Mouse (Mus musculus): ENCODE results near the gene Acod1.
A peak's percentile ranks its signal among the peaks of the same experiment; 100 is the strongest.

Gene Acod1

DNA sequence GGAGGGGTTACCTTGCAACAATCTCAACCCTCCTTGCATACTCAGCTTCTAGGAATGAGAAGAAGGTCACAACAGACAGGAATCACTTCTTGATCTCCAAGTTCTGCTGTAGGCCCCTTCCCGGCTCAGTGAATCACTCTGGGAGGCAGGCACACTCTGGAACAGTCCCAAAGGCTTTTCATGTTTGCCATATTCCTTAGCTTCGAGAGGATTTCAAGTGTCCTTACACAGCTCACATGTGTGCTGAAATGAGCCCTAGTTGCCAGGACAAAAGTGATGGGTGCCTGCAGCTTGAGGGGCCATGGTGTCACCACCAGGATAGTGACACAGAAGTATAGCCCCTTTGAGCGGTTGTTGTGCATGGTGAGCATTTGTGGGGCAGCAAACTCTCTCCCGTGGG lies 26.0 kb downstream of the Acod1 start:
- no peak for DNase-seq (ENCODE audit: low spot score in 2 of 2)

DNA sequence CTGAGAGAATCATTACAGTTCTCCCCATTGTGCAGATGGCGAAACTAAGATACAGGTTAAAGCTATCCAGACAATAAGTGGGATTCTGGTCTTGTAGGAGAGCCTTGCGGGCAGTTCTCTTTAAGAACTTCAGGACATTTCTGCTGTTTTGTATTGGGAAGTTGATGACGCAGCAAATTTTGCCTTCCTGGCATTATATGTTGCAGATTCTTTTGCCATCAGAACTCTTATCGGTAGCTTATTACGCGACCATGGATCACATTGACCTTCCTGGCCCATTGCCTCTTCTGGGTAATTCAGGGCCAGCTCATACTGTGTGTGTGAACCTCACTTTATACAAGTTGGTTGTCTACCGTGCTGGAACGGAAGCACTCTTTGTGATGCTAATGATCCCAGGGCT lies 27.0 kb downstream of the Acod1 start:
- DNase-seq (ENCODE audit: low spot score in 2 of 2) = no peak

DNA sequence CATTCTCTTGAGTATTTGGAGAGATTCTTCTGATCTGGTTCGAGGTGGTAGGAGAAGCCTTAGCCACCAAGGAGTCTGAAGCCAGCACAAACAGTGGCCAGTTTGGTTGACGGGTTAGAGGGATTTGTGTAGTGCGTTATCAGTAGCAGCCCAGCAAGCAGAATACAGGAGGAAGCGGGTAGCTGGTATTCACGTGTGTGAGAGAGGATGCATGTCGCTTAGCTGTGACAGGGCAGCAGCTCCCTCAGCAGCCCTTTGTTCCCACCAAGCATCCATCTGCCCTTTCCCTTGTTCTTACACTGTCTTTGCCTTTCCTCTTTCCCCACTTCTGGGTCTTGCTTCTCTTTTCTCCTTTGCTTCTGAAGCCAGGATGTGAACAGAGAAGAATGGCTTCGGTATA lies 28.4 kb downstream of the Acod1 start:
- DNase-seq (ENCODE audit: low spot score in 2 of 2) = no peak

DNA sequence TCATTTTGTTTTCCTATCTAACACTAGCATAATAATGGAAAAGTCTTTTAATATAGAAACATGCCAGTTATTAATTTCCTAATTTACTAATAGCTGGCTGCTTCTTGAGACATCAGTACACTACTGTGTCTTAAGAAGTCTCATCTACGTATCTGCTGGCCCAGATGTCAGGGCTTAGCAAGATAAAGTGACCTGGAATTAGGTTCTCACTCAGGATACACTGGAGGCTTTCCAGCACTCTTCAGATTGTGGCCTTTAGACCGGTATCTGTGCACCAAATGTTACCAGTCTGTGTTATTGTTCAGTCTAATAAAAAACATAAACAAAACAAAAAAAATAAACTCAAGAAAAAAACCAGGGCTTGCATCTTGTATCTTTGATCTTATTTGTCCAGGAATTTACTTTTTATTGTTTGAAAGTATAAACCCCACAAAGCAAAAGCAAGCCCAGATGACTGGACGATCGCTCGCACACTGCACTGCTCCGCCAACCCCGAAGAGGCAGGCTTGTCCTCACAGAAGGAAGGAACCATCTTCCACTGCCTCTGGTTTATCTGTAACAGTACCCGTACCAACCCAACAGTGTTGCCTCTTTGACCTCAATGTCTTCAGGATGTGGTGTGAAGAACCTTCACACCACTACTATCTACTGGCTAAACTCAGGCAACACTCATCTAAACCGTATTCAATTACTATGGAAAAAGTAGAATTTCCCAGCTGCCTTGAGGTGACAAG lies 30.7 kb downstream of the Acod1 start:
- DNase-seq (ENCODE audit: low spot score in 2 of 2) = no peak

DNA sequence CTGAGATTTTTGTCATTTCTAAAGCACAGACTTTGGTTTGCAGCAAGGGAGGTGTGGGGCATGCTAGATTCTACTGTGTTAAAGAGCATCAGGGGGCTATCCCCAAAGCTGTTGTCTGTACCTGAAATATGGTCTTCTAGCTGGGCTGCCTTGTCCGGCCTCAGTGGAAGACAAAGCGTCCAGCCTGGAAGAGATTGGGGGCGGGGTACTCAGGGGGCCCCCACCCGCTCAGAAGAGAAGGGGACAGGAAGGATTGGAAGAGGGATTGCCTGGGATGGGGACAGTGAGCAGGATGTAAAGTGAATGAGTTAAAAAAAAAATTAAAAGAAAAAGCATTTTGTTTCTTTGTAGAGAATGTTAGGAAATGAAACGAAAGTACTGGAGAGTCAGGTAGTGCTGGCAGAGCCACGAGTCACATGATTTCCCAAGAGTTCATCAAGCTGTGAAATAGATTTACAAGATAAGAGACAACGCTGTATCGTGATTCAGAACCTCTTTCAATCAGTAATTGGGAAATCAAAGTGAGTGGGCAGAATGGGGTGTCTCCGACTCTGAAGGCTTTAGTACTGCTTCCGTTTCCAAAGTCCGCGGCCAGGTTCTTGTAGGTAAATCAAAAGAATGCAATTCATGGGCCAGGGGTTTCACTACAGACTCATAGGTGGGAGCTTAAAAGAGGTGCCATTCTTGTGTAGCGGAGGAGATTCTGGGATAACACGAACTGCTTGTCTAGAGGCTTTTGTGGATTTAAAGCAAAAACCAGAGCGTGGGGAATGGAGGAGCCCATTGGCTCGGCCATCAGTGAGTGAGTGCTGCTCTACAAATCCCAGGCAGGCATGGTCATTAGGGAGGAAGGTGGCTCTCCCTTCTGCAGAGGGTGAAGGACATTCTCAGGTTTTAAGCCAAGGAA lies 31.5 kb downstream of the Acod1 start:
- DNase-seq (ENCODE audit: low spot score in 2 of 2) = no peak

DNA sequence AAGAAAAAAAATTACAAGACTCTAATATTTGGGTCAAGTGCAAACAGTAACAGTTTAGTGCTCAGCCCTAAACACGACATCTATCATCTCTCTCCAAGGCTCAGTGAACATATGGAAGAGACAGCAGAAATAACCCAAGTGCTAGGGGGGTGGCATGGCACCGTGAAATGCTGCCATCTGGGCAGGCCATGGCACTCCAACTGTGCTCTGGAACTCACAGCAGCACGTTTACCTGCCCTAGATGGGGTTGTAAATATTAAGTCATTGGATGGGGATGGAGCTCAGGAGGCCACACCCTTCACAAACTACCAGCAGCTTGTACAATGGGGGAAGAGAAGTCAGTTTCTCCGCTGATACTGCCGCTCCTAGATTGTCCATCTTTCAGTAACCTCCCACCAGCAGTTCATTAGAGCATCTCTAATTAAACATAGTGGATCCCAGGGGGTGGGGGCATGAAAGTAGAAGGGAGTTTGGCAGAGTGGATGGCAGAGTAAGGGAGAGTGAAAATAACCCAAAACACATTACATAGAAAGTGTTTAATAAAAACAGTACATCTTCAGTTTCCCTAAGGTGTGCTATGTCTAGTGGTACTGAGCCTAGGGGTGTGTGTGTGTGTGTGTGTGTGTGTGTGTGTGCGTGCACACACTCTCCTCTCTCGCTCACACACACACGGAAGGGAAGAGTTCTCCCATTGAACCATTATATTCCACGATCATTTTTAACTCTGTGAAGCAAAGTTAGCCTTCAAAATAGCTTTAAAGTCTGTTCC lies 32.6 kb downstream of the Acod1 start:
- no peak for DNase-seq (ENCODE audit: low spot score in 2 of 2)

DNA sequence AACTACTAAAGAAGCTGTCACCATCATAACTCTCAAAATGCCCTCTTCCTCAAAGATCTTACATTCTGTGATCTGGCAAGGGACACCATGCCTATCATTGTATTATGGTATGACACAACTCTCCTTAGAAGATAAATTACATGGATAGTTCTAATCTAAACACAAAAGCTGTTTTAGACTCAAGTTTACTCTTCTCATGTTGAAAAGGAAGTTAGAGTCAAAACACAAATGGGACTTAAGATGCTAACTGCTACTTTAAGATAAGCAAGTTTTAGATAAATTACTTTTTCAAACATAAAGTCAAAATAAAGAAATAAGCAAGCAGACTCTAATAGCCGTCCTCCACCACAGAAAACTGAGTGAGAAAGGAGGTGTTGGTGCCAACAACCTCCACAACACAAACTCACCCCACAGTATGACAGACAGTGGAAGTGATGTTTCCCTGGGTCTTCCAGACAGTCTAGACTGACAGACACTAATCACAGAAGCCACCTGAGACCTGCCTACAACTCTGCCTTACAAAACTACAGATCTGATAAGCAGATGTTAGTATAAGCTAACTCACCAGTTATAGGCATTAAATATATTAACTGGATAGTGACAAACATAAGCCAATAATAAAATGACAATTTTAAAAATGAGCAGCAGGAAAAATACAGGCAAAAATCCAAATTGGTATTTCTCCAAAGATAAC lies 39.2 kb downstream of the Acod1 start:
- no peak for DNase-seq (ENCODE audit: low spot score in 2 of 2)

DNA sequence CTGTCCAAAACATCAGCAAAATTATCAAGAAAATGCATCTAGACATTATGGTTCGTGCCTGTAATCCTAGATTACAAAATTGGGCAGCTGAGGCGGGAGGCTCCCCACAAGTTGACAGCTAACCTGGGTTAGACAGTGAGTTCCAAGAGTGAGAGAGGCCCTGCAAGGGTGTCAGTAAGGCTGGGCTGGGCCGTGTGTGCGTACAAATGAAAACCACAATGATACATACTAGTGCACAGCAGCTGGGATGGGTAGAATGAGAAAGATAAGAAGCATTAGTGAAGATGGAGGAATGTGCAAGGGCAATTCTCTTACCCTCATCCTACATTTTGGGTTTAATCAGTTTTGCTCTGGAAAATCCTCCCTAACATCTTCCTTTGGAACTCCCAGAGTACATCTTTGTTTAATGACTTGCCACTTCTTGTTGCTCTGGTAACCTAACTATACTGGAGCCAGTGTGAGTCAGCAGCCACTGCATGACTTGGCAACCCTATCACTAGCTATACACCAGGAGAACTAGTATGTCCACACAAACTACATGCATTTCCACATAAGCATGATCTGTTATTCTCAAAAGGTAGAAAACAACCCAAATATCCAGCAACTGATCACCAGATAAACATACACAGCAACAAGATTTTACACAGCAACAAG lies 40.0 kb downstream of the Acod1 start:
- DNase-seq (ENCODE audit: low spot score in 2 of 2) = no peak

DNA sequence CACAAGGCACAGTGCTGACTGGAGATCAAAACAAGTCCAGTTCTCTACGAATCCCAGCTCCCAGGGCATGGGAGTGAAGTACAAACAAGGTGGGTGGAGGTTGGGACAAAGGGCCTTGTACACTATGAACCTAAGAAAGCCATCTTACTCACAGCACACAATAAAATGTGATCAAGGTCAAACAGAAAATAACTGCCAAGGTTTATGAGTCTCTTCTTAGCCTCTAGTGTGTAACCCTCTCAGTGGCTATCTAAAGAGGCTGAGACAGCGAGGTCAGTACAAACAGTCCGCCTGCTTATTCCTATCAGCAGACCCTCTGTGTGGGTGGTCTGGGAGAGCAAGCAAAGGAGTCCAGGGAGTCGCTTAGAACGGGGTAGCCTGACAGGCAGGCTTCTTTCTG lies 41.1 kb downstream of the Acod1 start:
- DNase-seq (ENCODE audit: low spot score in 2 of 2) = no peak

DNA sequence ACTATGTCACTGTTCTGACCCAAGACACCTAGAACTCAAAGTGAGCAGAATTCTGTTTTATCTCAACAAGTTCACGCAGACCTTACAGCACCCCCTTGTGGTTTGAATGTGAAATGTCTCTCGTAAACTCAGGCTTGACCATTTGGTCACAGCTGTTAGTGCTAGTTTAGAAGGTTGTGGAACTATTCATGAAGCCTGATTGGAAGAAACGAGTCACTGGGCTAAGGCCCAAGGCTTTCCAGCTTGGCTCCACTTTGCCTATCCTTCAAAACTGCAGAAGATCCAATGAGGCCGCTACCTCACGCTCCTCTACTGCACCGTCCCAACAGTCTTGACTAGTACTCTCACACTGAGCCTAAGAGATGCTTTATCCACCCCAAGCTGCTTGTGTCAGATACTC lies 41.8 kb downstream of the Acod1 start:
- no peak for DNase-seq (ENCODE audit: low spot score in 2 of 2)

DNA sequence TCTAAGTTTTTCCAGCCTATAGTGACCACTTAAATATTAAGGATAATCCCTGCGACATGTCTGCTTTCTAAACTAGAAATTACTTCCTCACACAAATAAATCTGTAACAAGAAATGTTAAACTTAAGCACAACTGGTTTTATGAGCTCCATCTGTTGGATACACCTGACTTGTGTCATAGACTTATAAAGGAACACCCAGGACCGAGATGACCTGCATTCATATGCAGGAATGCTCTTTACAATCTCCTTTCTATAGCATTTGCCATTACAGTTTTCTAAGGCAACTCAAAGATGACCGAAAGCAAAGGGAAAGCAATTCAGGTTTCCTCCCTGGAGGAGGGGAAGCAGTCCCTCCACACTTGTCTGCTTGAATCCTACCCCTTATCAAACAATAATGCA lies 46.5 kb downstream of the Acod1 start:
- no peak for DNase-seq (ENCODE audit: low spot score in 2 of 2)

DNA sequence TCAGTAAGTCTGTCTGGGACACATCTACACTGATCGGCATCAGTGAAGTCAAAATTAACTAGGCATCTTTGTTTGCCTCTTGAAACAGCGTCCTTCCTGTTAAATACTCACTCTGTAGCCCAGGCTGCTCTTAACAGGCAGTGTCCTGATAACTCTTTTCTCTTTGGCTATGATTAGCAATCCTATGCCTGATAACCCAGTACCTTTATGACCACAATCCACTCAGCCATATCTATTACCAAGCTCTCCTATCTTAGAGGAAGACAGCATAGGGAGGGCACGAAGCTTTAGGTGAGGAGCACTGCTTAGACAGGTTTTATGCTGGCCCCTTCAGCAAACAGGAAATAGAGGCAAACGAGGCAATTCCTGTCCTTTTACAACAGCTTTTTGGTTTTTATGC lies 46.9 kb downstream of the Acod1 start:
- no peak for DNase-seq (ENCODE audit: low spot score in 2 of 2)

DNA sequence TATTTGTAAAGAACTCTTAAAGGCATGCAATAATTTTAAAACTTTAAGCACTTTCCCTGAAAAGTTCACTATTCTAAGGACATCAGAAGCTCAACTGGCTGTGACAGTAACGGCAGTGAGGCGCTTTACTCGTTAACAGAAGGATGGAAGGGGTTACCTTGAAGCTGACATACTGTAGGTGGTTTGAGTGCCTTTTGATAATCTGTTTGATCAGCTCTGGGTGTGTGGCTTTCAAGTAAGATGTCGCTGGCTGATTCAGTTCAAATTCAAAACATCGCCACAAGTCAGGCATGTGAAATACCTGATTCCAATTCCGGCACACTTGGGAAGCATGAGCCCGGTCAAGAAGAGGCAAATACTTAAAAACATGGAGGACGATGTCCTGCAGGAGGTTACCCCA lies 48.3 kb downstream of the Acod1 start:
- no peak for DNase-seq (ENCODE audit: low spot score in 2 of 2)

DNA sequence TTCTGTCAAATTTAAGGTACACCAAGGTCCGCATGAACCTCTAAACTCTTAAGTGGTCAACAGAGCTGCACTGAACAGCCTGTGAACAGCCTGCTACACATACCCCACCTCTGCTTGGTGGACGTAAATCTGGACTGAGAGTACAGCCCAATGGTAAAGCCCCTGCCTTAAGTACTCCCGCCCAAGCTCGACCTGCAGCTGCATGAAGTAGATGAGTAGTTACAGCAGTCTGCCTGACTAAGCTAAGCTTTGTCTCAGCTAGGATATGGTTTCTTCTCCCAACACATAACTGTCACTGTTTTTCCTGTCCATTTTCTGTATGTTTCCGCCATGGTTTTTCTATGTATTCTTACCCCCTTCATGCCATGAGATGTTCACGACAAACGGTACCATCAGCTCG lies 49.0 kb downstream of the Acod1 start:
- DNase-seq (ENCODE audit: low spot score in 2 of 2) = no peak

DNA sequence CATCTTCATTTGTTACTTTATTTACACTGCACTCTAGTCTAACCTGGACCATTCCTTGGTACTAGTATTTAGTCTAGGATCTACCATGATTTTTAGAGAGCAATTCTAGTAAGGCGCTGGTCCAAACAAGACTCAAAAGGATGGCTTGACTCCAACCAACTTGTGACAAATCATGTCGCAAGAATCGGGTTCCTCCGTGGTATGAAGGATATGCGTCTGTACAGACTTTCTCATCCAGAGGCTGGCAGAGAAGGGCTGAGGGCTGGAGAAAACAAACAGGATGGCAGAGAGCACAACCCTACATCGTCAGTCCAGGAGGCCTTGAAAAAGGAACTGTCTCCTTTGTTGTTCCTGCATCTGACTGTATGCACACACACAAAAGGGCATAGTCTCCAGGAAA lies 49.8 kb downstream of the Acod1 start:
- no peak for DNase-seq (ENCODE audit: low spot score in 2 of 2)

DNA sequence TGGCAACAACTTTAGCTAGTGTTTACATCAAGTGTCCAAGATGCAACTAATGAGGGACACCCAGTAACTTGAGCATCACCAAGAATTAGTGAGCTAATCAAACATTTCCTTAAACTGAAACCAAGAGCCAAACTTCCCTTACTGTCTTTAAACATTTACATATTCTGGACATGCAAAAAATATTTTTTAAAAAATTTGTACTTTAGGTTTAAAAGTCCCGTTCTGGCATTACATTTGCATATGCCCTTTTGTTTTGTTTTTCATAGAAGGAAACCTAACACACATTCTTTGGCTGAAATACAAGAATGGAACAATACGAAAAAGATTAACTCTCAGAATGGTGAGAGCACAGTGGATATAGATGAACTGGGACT lies 51.4 kb downstream of the Acod1 start:
- DNase-seq (ENCODE audit: low spot score in 2 of 2) = no peak

DNA sequence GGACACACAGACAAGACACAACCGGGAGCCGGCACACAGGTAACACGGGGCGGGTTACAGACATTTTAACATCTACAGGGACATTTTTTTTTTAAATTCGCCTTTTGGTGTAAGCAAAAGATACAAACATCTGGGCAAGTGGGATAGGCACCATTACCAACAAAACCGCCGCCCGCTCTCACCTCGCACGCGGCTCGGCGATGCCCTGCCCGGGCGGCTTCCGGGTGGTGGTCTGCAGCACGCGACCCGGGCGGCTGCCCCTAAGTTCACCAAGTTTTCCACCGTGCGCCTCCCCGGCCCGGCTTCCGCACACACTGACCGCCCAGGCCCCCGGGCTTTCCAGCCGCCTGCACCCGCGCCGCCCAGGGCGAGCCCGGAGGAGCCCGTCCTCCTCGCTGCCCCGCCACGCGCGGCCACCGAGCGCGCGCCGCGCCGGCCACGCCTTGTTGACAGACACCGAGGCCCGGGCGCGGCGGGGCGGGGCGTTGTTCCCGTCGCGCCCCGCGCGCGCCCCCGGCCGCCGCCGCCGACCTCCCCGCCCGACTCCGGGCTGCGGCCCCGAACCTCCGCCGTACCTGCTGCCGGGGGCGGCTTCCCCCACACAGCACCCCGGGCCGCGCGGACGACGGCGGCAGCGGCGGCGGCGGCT lies 51.9 kb downstream of the Acod1 start:
- peak; percentile 52 to 63 for DNase-seq (ENCODE audit: low spot score in 2 of 2)

DNA sequence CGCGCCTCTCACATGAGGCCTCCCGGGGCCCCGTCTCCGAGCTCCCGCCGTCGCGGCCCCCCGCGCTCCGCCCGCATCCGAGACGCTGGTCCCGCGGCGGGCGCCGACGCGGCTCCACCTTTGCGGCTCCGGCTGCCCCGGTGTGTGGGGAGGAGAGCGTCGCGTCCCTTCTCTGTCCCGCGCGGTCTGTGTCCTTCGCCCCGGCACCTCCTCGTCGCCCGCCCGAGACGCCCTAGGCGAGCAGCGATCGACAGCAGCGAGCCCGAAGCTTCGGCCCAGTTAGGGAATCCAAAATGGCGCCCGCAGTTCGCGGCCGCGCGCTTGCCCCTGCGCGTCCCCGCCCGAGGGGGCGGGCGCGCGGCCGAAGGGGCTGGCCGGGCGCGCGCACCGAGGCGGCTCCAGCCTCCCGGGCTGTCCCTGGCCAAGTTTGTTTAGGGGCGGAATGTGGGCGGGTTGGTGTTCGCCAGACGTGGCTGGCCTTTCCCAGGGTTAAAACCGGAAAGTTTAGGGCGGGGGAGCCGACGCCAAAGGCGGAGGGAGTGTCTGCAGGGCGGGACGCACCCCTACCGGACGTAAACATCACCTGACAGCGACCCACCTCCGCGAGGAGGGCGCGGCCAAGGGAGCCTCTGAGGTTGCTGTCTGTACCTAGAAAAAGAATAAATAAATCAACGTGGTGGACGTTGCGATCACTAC lies 52.6 kb downstream of the Acod1 start, which contains the start of gene Fbxl3:
Fbxl3 (minus strand) TSS at position 329 of the 696 bp plus-strand sequence.
- DNase-seq (ENCODE audit: low spot score in 2 of 2) = peak; percentile 60 to 68

DNA sequence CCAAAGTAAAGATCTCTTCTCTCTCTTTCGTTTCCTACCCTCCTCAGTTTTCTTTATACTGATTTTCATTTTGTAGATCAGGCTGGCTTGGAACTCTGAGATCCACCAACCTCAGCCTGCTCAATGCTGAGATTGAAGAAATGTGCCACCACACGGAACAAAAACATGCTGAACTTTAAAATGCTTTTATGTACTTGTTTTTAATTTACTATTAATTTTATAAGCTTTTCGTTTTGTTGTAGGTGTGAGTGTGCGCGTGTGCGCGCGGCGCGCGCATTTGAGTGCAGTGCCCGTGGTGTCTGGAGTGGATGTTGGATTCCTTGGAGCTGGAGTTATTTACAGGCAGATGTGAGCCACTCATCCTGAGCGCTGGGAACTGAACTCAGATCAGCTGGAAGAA lies 53.5 kb downstream of the Acod1 start:
- DNase-seq (ENCODE audit: low spot score in 2 of 2) = no peak

DNA sequence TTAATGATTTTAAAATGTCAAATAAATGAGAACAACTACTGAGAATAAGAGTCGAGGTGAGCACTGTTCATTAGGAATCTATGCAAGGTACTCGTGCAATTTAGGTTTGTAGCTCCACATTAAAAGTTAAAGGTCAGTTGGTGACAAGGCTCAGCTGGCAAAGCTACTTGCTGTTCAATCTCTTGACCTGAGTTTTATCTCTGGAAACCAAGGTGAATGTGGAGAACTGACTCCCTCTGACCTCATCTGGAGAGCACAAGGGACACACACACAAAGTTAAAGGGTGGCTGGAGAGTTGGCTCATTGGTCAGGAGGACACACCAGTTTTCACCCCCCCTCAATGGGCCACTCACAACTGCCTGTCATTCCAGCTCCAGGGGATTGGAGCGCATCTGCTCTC lies 54.4 kb downstream of the Acod1 start:
- DNase-seq (ENCODE audit: low spot score in 2 of 2) = no peak

Data from frontal cortex, postnatal 25 days (tissue).